Mouse (Mus musculus) gastrocnemius, postnatal 36 days (tissue): ENCODE measurements around the gene Tbc1d25. TPM values are rescaled to one million over a fixed set of nuclear protein-coding genes. Genes with fewer than 3 reads are reported as not detected.
A peak's percentile ranks its signal among the peaks of the same experiment; 100 is the strongest.

Experiments used
- DNase-seq, 2 experiments: peaks; one replicate each; pipeline ENCODE4 v3.0.0; 2022
- intact Hi-C: fragments of 180-260 bp; cut with DNase I; formaldehyde crosslinking; loops from one replicate; pipeline ENCODE4 v1.15.1; 2025
- long read RNA-seq, 2 experiments: library from polyadenylated mRNA; stranded (forward); transcript quantifications; one replicate each; pipeline ENCODE4 v2.0.0; 2021
- total RNA-seq, 2 experiments: library from RNA; stranded (reverse); gene quantifications; 2 replicates each; pipeline ENCODE4 v1.2.3; 2021

The Tbc1d25 gene
- 1 to 10 TPM; 3.0 to 3.6 TPM for total RNA-seq
- long read RNA-seq, experiment 1 = 0 reads
- long read RNA-seq, experiment 2, partial matches to known transcripts = 1 of 3 reads
- long read RNA-seq, experiment 2, other reads (novel, unspliced or antisense) = 2 of 3 reads

GRCm38 (mm10) chrX:8175504-8176385 lies at the start of gene Tbc1d25:
Gene Tbc1d25 (minus strand): TSS chrX:8176181.
- peak; percentile 79 to 80 for DNase-seq
- intact Hi-C loops = no loop called here

- intact Hi-C loops = no loop called here
- no peak for DNase-seq
Observed at GRCm38 (mm10) chrX:8223473-8223872, 47.5 kb upstream of the Tbc1d25 start.

GRCm38 (mm10) chrX:8222678-8223421 lies 46.9 kb upstream of the Tbc1d25 start:
- DNase-seq = peak in 1 of 2 experiments; percentile 12
- intact Hi-C loops = no loop called here

GRCm38 (mm10) chrX:8222296-8222677 lies 46.3 kb upstream of the Tbc1d25 start:
- intact Hi-C loops = no loop called here

GRCm38 (mm10) chrX:8219651-8220050 lies 43.7 kb upstream of the Tbc1d25 start:
- intact Hi-C loops = no loop called here
- DNase-seq = no peak

More at GRCm38 (mm10) chrX:8222296-8222677, 46.3 kb upstream of the Tbc1d25 start:
- no peak for DNase-seq

GRCm38 (mm10) chrX:8218114-8218513 lies 42.1 kb upstream of the Tbc1d25 start:
- no peak for DNase-seq
- intact Hi-C loops = no loop called here

- DNase-seq = no peak
- intact Hi-C loops = no loop called here
Observed at GRCm38 (mm10) chrX:8217383-8217782, 41.4 kb upstream of the Tbc1d25 start.

GRCm38 (mm10) chrX:8211490-8212207 lies 35.7 kb upstream of the Tbc1d25 start:
- DNase-seq = no peak
- intact Hi-C loops = no loop called here

GRCm38 (mm10) chrX:8209720-8210119 lies 33.7 kb upstream of the Tbc1d25 start:
- no peak for DNase-seq
- intact Hi-C loops = no loop called here

- DNase-seq = no peak
- intact Hi-C loops = no loop called here
Observed at GRCm38 (mm10) chrX:8207224-8207623, 31.2 kb upstream of the Tbc1d25 start.

GRCm38 (mm10) chrX:8206694-8207197 lies 30.8 kb upstream of the Tbc1d25 start:
- intact Hi-C loops = no loop called here
- no peak for DNase-seq

GRCm38 (mm10) chrX:8206015-8206693 lies 30.2 kb upstream of the Tbc1d25 start, which contains the start of gene Porcn:
Gene Porcn (minus strand): TSS chrX:8206525.
- DNase-seq = peak; percentile 61 to 81
- intact Hi-C loops = no loop called here

- DNase-seq = no peak
- intact Hi-C loops = no loop called here
Observed at GRCm38 (mm10) chrX:8205551-8205950, 29.6 kb upstream of the Tbc1d25 start.

GRCm38 (mm10) chrX:8205088-8205487 lies 29.1 kb upstream of the Tbc1d25 start:
- DNase-seq = no peak
- intact Hi-C loops = no loop called here

- intact Hi-C loops = no loop called here
- no peak for DNase-seq
Observed at GRCm38 (mm10) chrX:8204076-8204475, 28.1 kb upstream of the Tbc1d25 start.

GRCm38 (mm10) chrX:8203105-8203504 lies 27.1 kb upstream of the Tbc1d25 start:
- intact Hi-C loops = no loop called here
- no peak for DNase-seq

- intact Hi-C loops = no loop called here
Observed at GRCm38 (mm10) chrX:8193419-8193723, 17.4 kb upstream of the Tbc1d25 start, which contains the start of gene Ebp. Gene Ebp (minus strand): TSS chrX:8193512.

GRCm38 (mm10) chrX:8192640-8193418 lies 16.8 kb upstream of the Tbc1d25 start:
- DNase-seq = peak; percentile 60 to 66
- intact Hi-C loops = no loop called here

More at GRCm38 (mm10) chrX:8193419-8193723, 17.4 kb upstream of the Tbc1d25 start, which contains the start of gene Ebp:
- DNase-seq = no peak

- intact Hi-C loops = no loop called here
- DNase-seq = no peak
Observed at GRCm38 (mm10) chrX:8192126-8192639, 16.2 kb upstream of the Tbc1d25 start.
